ENCODE assay signal across 15 mouse cellular contexts in the genomic region with DNA sequence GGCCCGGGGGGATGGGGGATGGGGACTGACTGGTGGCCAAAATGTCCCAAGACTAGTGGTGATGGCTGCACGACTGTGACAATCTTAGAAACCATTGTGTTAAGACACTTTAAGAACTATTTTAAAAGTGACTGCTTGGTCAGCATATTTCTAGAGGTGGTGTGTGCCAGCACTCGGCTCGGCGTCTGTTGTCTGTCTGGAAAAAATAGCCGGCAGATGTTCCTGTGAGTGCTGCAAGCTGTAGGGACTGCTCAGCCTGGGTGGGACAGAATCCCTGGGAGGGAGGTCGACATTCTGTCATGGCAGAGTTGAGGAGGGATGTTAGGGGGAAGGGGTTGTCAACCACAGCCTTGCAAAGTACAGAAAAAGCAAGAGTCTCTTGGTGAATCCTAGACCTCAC. TPM values are rescaled to one million over a fixed set of nuclear protein-coding genes. Genes with fewer than 3 reads are reported as not detected.
DNase-seq lines count a peak whose midpoint lies in the region; ATAC-seq and TF ChIP-seq lines count a peak whose summit lies in the region.
"Had no signal": no experiment of that assay in that cellular context is flagged by ENCODE, and none has a peak within 500 bp of the region (broad histone marks: within the 10 kb centered on the region; RNA-seq: fewer than 3 reads in every experiment).

No protein-coding gene starts in this region.

- H3K4me2 ChIP-seq in hindbrain, postnatal 0 days (ENCODE audit: low read depth, low read length) = no peak overlapping the region
- H3K4me2 ChIP-seq in hindbrain, embryonic 13.5 days = no peak overlapping the region

- no peaks in the 10 kb centered on the region for H3K36me3 ChIP-seq in hindbrain, postnatal 0 days (ENCODE audit: insufficient read depth, low read length)
- H3K36me3 ChIP-seq in hindbrain, embryonic 13.5 days = no peaks in the 10 kb centered on the region
- no peaks in the 10 kb centered on the region for H3K36me3 ChIP-seq in limb, embryonic 10.5 days

- peaks cover 18% of the 10 kb centered on the region for H3K4me1 ChIP-seq in hindbrain, postnatal 0 days (ENCODE audit: insufficient read depth, low read length)
- peaks cover 50% of the 10 kb centered on the region for H3K4me1 ChIP-seq in hindbrain, embryonic 13.5 days (replicated peaks)
- H3K4me1 ChIP-seq in limb, embryonic 10.5 days = peaks cover 27% of the 10 kb centered on the region

- H3K27ac ChIP-seq in gastrocnemius, adult 2 months = peak overlapping the region; percentile 73
- peak overlapping the region; percentile 5; the same call in 1 of the 2 replicates for H3K27ac ChIP-seq in hindbrain, postnatal 0 days
- H3K27ac ChIP-seq in hindbrain, embryonic 13.5 days = no peak overlapping the region
- peak overlapping the region; percentile 19; the same call in 1 of the 2 replicates for H3K27ac ChIP-seq in limb, embryonic 10.5 days

- no peaks in the 10 kb centered on the region for H3K27me3 ChIP-seq in hindbrain, postnatal 0 days (ENCODE audit: insufficient read depth, low read length)
- H3K27me3 ChIP-seq in hindbrain, embryonic 13.5 days = no peaks in the 10 kb centered on the region; the same call in 1 of the 2 replicates
- H3K27me3 ChIP-seq in limb, embryonic 10.5 days (ENCODE audit: low read depth, poor library complexity, severe bottlenecking) = no peaks in the 10 kb centered on the region
- H3K27me3 ChIP-seq: megakaryocyte, embryonic 14.5 days had no signal

- H3K4me3 ChIP-seq in gastrocnemius, adult 2 months = no peak overlapping the region
- no peak overlapping the region for H3K4me3 ChIP-seq in hindbrain, postnatal 0 days (ENCODE audit: low read length)
- no peak overlapping the region for H3K4me3 ChIP-seq in hindbrain, embryonic 13.5 days
- no peak overlapping the region for H3K4me3 ChIP-seq in limb, embryonic 10.5 days

- no peak overlapping the region for H3K9ac ChIP-seq in hindbrain, postnatal 0 days (replicated peaks; ENCODE audit: low read length)
- H3K9ac ChIP-seq in hindbrain, embryonic 13.5 days = no peak overlapping the region

- intact Hi-C loops in gastrocnemius, adult 2 months (cut with DNase I) = no loop called here

- ATAC-seq in hindbrain, postnatal 0 days = no peak
- ATAC-seq in hindbrain, embryonic 13.5 days (ENCODE audit: low FRiP score) = no peak

- H3K9me3 ChIP-seq in hindbrain, postnatal 0 days (ENCODE audit: low read length) = no peaks in the 10 kb centered on the region
- no peaks in the 10 kb centered on the region for H3K9me3 ChIP-seq in hindbrain, embryonic 13.5 days
- no peaks in the 10 kb centered on the region for H3K9me3 ChIP-seq in limb, embryonic 10.5 days (replicated peaks)

- TF ChIP-seq CTCF in gastrocnemius, adult 2 months (IDR thresholded peaks at IDR 0.05) = no peak
- no peak for TF ChIP-seq CTCF in hindbrain, postnatal 0 days (IDR thresholded peaks at IDR 0.05; ENCODE audit: low read depth)

- DNase-seq in gastrocnemius, adult 2 months = peak; percentile 43
- DNase-seq in gastrocnemius, postnatal 25 days = no peak
- no peak for DNase-seq in hindbrain, postnatal 0 days (ENCODE audit: low spot score)
- DNase-seq in lung, postnatal 10 days = peak; percentile 40
- DNase-seq in lung, adult 18-20 months = no peak
- no peak for DNase-seq in limb, embryonic 10.5 days (ENCODE audit: low spot score)
- DNase-seq in kidney, adult 11 months = no peak
- DNase-seq: adrenal gland, adult 2 months; B cell, adult 2 months; cerebellum, adult 9-11 months; embryo, embryonic 11 days; kidney, adult 8-10 months; thymus, adult 18-20 months had no signal

- 26% methylated on average over 7 of the region's 7 CpGs for WGBS in hindbrain, postnatal 0 days
- 44% methylated on average over 7 of the region's 7 CpGs for WGBS in hindbrain, embryonic 13.5 days
- WGBS in limb, embryonic 10.5 days = 67% methylated on average over 7 of the region's 7 CpGs

RNA-seq across cellular contexts. Expression of a gene that starts 21.0 kb away (rescaled TPM):
- 10 to 100 TPM in 1 of 2 experiments, 1 to 10 TPM in 1; 6.4 to 14.3 TPM for total RNA-seq in gastrocnemius, adult 2 months (2021)
- total RNA-seq in gastrocnemius, postnatal 25 days (2021) = 1 to 10 TPM; 6.0 to 8.1 TPM
- 2.0 and 3.2 TPM in 2 replicates for total RNA-seq in hindbrain, postnatal 0 days (2014; rRNA removed)
- polyA plus RNA-seq in hindbrain, postnatal 0 days (2015; fragmentation: Nextera tagmentation; extraction: Ambion mirVana) = 1.7 and 1.8 TPM in 2 replicates
- 3.4 and 4.2 TPM in 2 replicates for polyA plus RNA-seq in hindbrain, embryonic 13.5 days (2015; fragmentation: Nextera tagmentation; extraction: Ambion mirVana)
- 4.2 and 4.7 TPM in 2 replicates for polyA plus RNA-seq in limb, embryonic 10.5 days (2016; fragmentation: Nextera tagmentation; extraction: Ambion mirVana)

Comparison
In these comparisons a context has a peak if more than half of its experiments do, and no peak if none do; other contexts are left out.
1. DNase-seq: peak in gastrocnemius, adult 2 months (single experiment) and lung, postnatal 10 days (single experiment); none in gastrocnemius, postnatal 25 days (single experiment), hindbrain, postnatal 0 days (single experiment), lung, adult 18-20 months (0 of 2), limb, embryonic 10.5 days (single experiment) and kidney, adult 11 months (single experiment).